Mouse (Mus musculus) CD8-positive naive resting alpha-beta T cell, adult 2 months (primary cell): ENCODE measurements around the gene Olfr1090.

Experiments
- DNase-seq, 2 experiments: peaks; one replicate each; pipeline ENCODE4 v3.0.0; 2022; ENCODE audit warnings: low read depth in 2 of 2, low spot score in 2 of 2

The Olfr1090 gene

DNA sequence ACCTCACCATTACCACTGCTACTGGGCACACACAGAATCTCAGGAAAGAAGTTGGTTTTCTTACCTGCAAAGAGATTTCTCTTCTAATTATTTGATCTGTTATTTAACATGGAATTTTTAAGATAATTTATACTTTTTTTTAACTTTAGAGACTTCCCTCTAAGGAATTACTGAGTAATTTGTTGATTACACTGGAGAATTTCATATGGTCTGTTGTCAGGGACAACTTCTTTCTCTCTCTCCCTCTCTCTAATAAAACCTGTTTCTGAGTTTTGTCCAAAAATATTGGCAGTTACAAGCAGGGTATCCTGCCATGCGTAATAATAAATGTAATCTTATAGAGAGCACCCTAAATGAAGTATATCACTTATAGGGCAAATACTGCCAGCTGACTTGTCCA is at the start of gene Olfr1090:
Olfr1090 (minus strand) TSS at position 101 of the 400 bp plus-strand sequence.
- DNase-seq = no peak

GRCm38 (mm10) chr2:86782179-86782578 is 23.4 kb upstream of the Olfr1090 start, which contains the start of gene Olfr1093:
TSS of gene Olfr1093 (plus strand) at chr2:86782479.
- DNase-seq = no peak

DNA sequence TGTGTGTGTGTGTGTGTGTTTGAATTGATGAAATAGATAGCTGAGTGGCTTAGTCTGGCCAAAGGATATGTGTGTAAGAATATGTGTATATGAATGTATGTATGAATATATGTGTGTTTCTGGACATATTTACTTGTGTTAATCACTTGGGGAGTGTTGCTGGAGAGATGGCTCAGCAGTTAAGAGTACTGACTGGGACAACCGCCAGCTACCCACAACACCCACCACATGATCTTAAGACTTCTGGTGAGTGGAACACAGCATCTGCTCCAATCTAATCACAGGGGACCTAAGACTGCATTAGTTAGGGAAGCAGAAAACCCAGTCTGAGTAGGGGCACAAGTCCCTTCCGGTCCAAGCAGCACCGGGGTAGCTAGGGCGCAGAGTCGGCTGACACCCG is 2.3 kb upstream of the Olfr1090 start:
- no peak for DNase-seq

- DNase-seq = no peak
Measured at GRCm38 (mm10) chr2:86733601-86734000, 25.2 kb downstream of the Olfr1090 start, which contains the start of gene Olfr1089. TSS of gene Olfr1089 (minus strand) at chr2:86733701.
